Mouse (Mus musculus) MEL (cell line): ENCODE measurements around the gene Deaf1. TPM values are rescaled to one million over a fixed set of nuclear protein-coding genes. Genes with fewer than 3 reads are reported as not detected.

Experiments
- DNase-seq: peaks from one replicate; pipeline ENCODE4 v3.0.0; 2011; ENCODE audit warnings: low read depth, low spot score
- H3K27ac ChIP-seq: 2 replicates; pipeline ENCODE4 v1.5.1; 2012; ENCODE audit warnings: low read depth, mild to moderate bottlenecking, control low read depth, low read length, moderate library complexity; ENCODE audit not compliant: control insufficient read depth
- H3K27me3 ChIP-seq, 2 experiments: fragments of 150-350 bp in 1 of 2; sonication (generic) in 1 of 2; 2 replicates each; pipeline ENCODE4 v1.6.1; 2012; ENCODE audit warnings: low read length in 2 of 2, mild to moderate bottlenecking in 2 of 2, improper control_type of control experiment in 1 of 2, moderate library complexity in 1 of 2; ENCODE audit not compliant: insufficient read depth in 2 of 2, control insufficient read depth in 1 of 2
- H3K36me3 ChIP-seq, 2 experiments: 2 replicates each; pipeline ENCODE4 v1.6.1; 2012 to 2014; ENCODE audit warnings: low read length in 2 of 2, improper control_type of control experiment in 1 of 2, inconsistent platforms in 1 of 2, mild to moderate bottlenecking in 1 of 2; ENCODE audit not compliant: insufficient read depth in 2 of 2, control insufficient read depth in 1 of 2
- H3K4me1 ChIP-seq, 2 experiments: fragments of 150-350 bp in 1 of 2; sonication (generic) in 1 of 2; 2 replicates each; pipeline ENCODE4 v1.6.1; 2012; ENCODE audit warnings: low read length in 2 of 2, improper control_type of control experiment in 1 of 2, mild to moderate bottlenecking in 1 of 2; ENCODE audit not compliant: insufficient read depth in 2 of 2, control insufficient read depth in 1 of 2
- H3K4me3 ChIP-seq, 2 experiments: fragments of 150-350 bp in 1 of 2; sonication (generic) in 1 of 2; 2 replicates each; pipeline ENCODE4 v1.5.1; 2012; ENCODE audit warnings: low read depth in 2 of 2, low read length in 2 of 2, mild to moderate bottlenecking in 2 of 2, moderate library complexity in 2 of 2, control low read depth in 1 of 2, improper control_type of control experiment in 1 of 2; ENCODE audit not compliant: control insufficient read depth in 1 of 2, insufficient read depth in 1 of 2
- H3K79me2 ChIP-seq: 2 replicates; pipeline ENCODE4 v1.6.1; 2012; ENCODE audit warnings: mild to moderate bottlenecking, low read length, moderate library complexity; ENCODE audit not compliant: control insufficient read depth, poor library complexity, insufficient read depth
- H3K9ac ChIP-seq: 2 replicates; pipeline ENCODE4 v1.6.1; 2012; ENCODE audit warnings: low read depth, mild to moderate bottlenecking, control low read depth, low read length, moderate library complexity; ENCODE audit not compliant: control insufficient read depth, poor library complexity, severe bottlenecking
- H3K9me3 ChIP-seq: fragments of 150-350 bp; sonication (generic); replicated peaks from 2 replicates; pipeline ENCODE4 v1.6.1; 2012; ENCODE audit warnings: mild to moderate bottlenecking, low read length, improper control_type of control experiment, moderate library complexity; ENCODE audit not compliant: insufficient read depth
- CHD1 ChIP-seq: IDR thresholded peaks from 2 replicates; pipeline ENCODE4 v1.6.1; 2012; ENCODE audit warnings: low read depth, mild to moderate bottlenecking, inconsistent platforms, low read length, improper control_type of control experiment
- CTCF ChIP-seq, 3 experiments: IDR thresholded peaks in 2 of 3; conservative IDR thresholded peaks in 1 of 3; 2 replicates each; pipeline ENCODE4 v1.5.1; 2011 to 2012; ENCODE audit warnings: low read length in 3 of 3, low read depth in 2 of 3, mild to moderate bottlenecking in 2 of 3, improper control_type of control experiment in 1 of 3, inconsistent platforms in 1 of 3, mixed read lengths in 1 of 3, moderate library complexity in 1 of 3; ENCODE audit not compliant: control insufficient read depth in 1 of 3, insufficient read depth in 1 of 3, poor library complexity in 1 of 3, severe bottlenecking in 1 of 3
- ELF1 ChIP-seq: IDR thresholded peaks from 2 replicates; pipeline ENCODE4 v1.6.1; 2014; ENCODE audit warnings: low read depth, mild to moderate bottlenecking, inconsistent platforms, low read length, improper control_type of control experiment, moderate library complexity
- ETS1 ChIP-seq: IDR thresholded peaks from 2 replicates; pipeline ENCODE4 v1.6.1; 2012; ENCODE audit warnings: low read depth, mild to moderate bottlenecking, inconsistent platforms, low read length, improper control_type of control experiment, moderate library complexity
- GATA1 ChIP-seq: IDR thresholded peaks from 2 replicates; pipeline ENCODE4 v1.6.1; 2011; ENCODE audit warnings: low read depth, low read length, improper control_type of control experiment
- JUND ChIP-seq: IDR thresholded peaks from 2 replicates; pipeline ENCODE4 v1.6.1; 2011; ENCODE audit warnings: low read depth, mild to moderate bottlenecking, improper control_type of control experiment, low read length
- KAT2A ChIP-seq: conservative IDR thresholded peaks from 2 replicates; pipeline ENCODE4 v1.6.1; 2012; ENCODE audit warnings: low read depth, low read length, improper control_type of control experiment, inconsistent platforms
- MAFK ChIP-seq: IDR thresholded peaks from 2 replicates; pipeline ENCODE4 v1.6.1; 2011; ENCODE audit warnings: low read depth, mild to moderate bottlenecking, low read length, improper control_type of control experiment, borderline replicate concordance
- MAX ChIP-seq: IDR thresholded peaks from 2 replicates; pipeline ENCODE4 v1.6.1; 2011; ENCODE audit warnings: low read length, improper control_type of control experiment
- MAZ ChIP-seq: IDR thresholded peaks from 2 replicates; pipeline ENCODE4 v1.6.1; 2012; ENCODE audit warnings: low read depth, mild to moderate bottlenecking, inconsistent platforms, low read length, improper control_type of control experiment
- MYC ChIP-seq: IDR thresholded peaks from 2 replicates; pipeline ENCODE4 v1.6.1; 2011; ENCODE audit warnings: low read depth, mild to moderate bottlenecking, low read length, improper control_type of control experiment, moderate library complexity
- NELFE ChIP-seq: IDR thresholded peaks from 2 replicates; pipeline ENCODE4 v1.6.1; 2011; ENCODE audit warnings: low read depth, low read length, improper control_type of control experiment
- NRF1 ChIP-seq: IDR thresholded peaks from 2 replicates; pipeline ENCODE4 v1.6.1; 2014; ENCODE audit warnings: low read depth, mild to moderate bottlenecking, inconsistent platforms, low read length, improper control_type of control experiment, moderate library complexity; ENCODE audit not compliant: poor library complexity, insufficient read depth, severe bottlenecking
- POLR2A ChIP-seq, 2 experiments: IDR thresholded peaks; 2 replicates each; pipeline ENCODE4 v1.6.1; 2011 to 2012; ENCODE audit warnings: low read length in 2 of 2, mild to moderate bottlenecking in 2 of 2, control low read depth in 1 of 2, improper control_type of control experiment in 1 of 2, low read depth in 1 of 2, moderate library complexity in 1 of 2; ENCODE audit not compliant: control insufficient read depth in 1 of 2, insufficient read depth in 1 of 2, poor library complexity in 1 of 2
- RAD21 ChIP-seq: IDR thresholded peaks from 2 replicates; pipeline ENCODE4 v1.6.1; 2011; ENCODE audit warnings: mild to moderate bottlenecking, low read depth, low read length, improper control_type of control experiment
- RCOR1 ChIP-seq: IDR thresholded peaks from 2 replicates; pipeline ENCODE4 v1.6.1; 2012; ENCODE audit warnings: low read depth, mild to moderate bottlenecking, inconsistent platforms, low read length, improper control_type of control experiment
- SIN3A ChIP-seq: IDR thresholded peaks from 2 replicates; pipeline ENCODE4 v1.6.1; 2012; ENCODE audit warnings: low read length, improper control_type of control experiment, inconsistent platforms
- SMC3 ChIP-seq: IDR thresholded peaks from 2 replicates; pipeline ENCODE4 v1.6.1; 2011; ENCODE audit warnings: low read depth, low read length, improper control_type of control experiment
- TBP ChIP-seq: IDR thresholded peaks from 2 replicates; pipeline ENCODE4 v1.8.0; 2011; ENCODE audit warnings: low read depth, low read length, improper control_type of control experiment
- UBTF ChIP-seq: IDR thresholded peaks from 2 replicates; pipeline ENCODE4 v1.6.1; 2012; ENCODE audit warnings: low read depth, mild to moderate bottlenecking, inconsistent platforms, low read length, improper control_type of control experiment, moderate library complexity, borderline replicate concordance; ENCODE audit not compliant: insufficient read depth
- ZC3H11A ChIP-seq: IDR thresholded peaks from 2 replicates; pipeline ENCODE4 v1.6.1; 2012; ENCODE audit warnings: low read depth, mild to moderate bottlenecking, inconsistent platforms, low read length, improper control_type of control experiment
- ZMIZ1 ChIP-seq: IDR thresholded peaks from 2 replicates; pipeline ENCODE4 v1.6.1; 2012; ENCODE audit warnings: low read depth, mild to moderate bottlenecking, inconsistent platforms, low read length, improper control_type of control experiment, moderate library complexity
- ZNF384 ChIP-seq: IDR thresholded peaks from 2 replicates; pipeline ENCODE4 v1.6.1; 2012; ENCODE audit warnings: low read depth, mild to moderate bottlenecking, inconsistent platforms, low read length, improper control_type of control experiment
- polyA plus RNA-seq, 2 experiments: library from polyadenylated mRNA; stranded (reverse) in 1 of 2; unstranded in 1 of 2; fragments of >175 nt in 1 of 2; fragments of >200 nt in 1 of 2; gene quantifications; 2 replicates each; pipeline versions ENCODE4 v1.2.1 to v1.2.4; 2012; ENCODE audit warnings: low replicate concordance in 2 of 2, low read depth in 1 of 2; ENCODE audit not compliant: insufficient read length in 2 of 2, insufficient read depth in 1 of 2, missing spikeins in 1 of 2
- total RNA-seq: library from RNA; depleted of rRNA; stranded (reverse); fragments of 300-350 nt; gene quantifications from 2 replicates; pipeline ENCODE4 v1.2.3, GENCODE M21; 2012

The Deaf1 gene
- total and polyA plus RNA-seq, 3 experiments: 13.2 to 91.1 TPM; not detected in 1

- Histone ChIP-seq H3K36me3 (no peaks in the 10 kb centered on the region), H3K9ac (no peak overlapping the region), H3K27me3 (no peaks in the 10 kb centered on the region), H3K4me3 (no peak overlapping the region), H3K27ac (no peak overlapping the region), H3K9me3 (no peaks in the 10 kb centered on the region), H3K79me2 (no peaks in the 10 kb centered on the region), H3K4me1 (no peaks in the 10 kb centered on the region)
- DNase-seq: no peak
- TF ChIP-seq ZNF384 (no peak), RAD21 (no peak), UBTF (no peak), ETS1 (no peak), KAT2A (no peak), MAX (no peak), MAZ (no peak)
Measured at GRCm38 (mm10) chr7:141288042-141288441, 39.4 kb downstream of the Deaf1 start.

- no peak overlapping the region for H3K4me3 ChIP-seq
- H3K4me1 ChIP-seq: no peaks in the 10 kb centered on the region
- TF ChIP-seq NELFE: no peak
- no peak for TF ChIP-seq POLR2A (IDR thresholded peaks at IDR 0.05; ENCODE audit: control insufficient read depth in 1 of 2, insufficient read depth in 1 of 2, low read depth in 1 of 2, low read length in 2 of 2, poor library complexity in 1 of 2)
- no peak for TF ChIP-seq GATA1
- TF ChIP-seq CHD1: no peak
- TF ChIP-seq ZMIZ1: no peak
- TF ChIP-seq MAX: no peak
- TF ChIP-seq SIN3A: no peak
- no peak for TF ChIP-seq MAFK
- no peak for TF ChIP-seq RAD21
- TF ChIP-seq ZC3H11A: no peak
- no peak for TF ChIP-seq TBP
- no peak for TF ChIP-seq CTCF (IDR thresholded peaks at IDR 0.05 in 2 of 3, conservative IDR thresholded peaks at IDR 0.05 in 1 of 3; ENCODE audit: control insufficient read depth in 1 of 3, insufficient read depth in 1 of 3, low read depth in 2 of 3, low read length in 3 of 3, poor library complexity in 1 of 3, severe bottlenecking in 1 of 3)
- H3K9me3 ChIP-seq: no peaks in the 10 kb centered on the region
- no peak overlapping the region for H3K27ac ChIP-seq
- H3K9ac ChIP-seq: no peak overlapping the region
- H3K36me3 ChIP-seq: no peaks in the 10 kb centered on the region
- DNase-seq: no peak
- no peaks in the 10 kb centered on the region for H3K27me3 ChIP-seq
- H3K79me2 ChIP-seq: no peaks in the 10 kb centered on the region
Measured at GRCm38 (mm10) chr7:141282756-141283155, 44.7 kb downstream of the Deaf1 start.

- Histone ChIP-seq H3K27ac (no peak overlapping the region), H3K27me3 (no peaks in the 10 kb centered on the region)
- no peak for DNase-seq
Measured at GRCm38 (mm10) chr7:141281442-141281841, 46.0 kb downstream of the Deaf1 start.

More at GRCm38 (mm10) chr7:141281442-141281841, 46.0 kb downstream of the Deaf1 start:
- Histone ChIP-seq H3K9me3 (no peaks in the 10 kb centered on the region), H3K4me3 (no peak overlapping the region), H3K36me3 (no peaks in the 10 kb centered on the region), H3K9ac (no peak overlapping the region), H3K4me1 (no peaks in the 10 kb centered on the region), H3K79me2 (no peaks in the 10 kb centered on the region)
- TF ChIP-seq ETS1 (no peak), POLR2A (IDR thresholded peaks at IDR 0.05; ENCODE audit: control insufficient read depth in 1 of 2, insufficient read depth in 1 of 2, low read depth in 1 of 2, low read length in 2 of 2, poor library complexity in 1 of 2) (no peak), NRF1 (no peak), RAD21 (no peak), CHD1 (no peak), JUND (no peak), MAZ (no peak), ELF1 (no peak), RCOR1 (no peak), SIN3A (no peak), KAT2A (no peak), MAX (no peak), TBP (no peak), ZC3H11A (no peak), UBTF (no peak), MYC (no peak), NELFE (no peak), SMC3 (no peak)
